Mouse (Mus musculus): Measurements from ENCODE around the gene Olfr924.
"Not testable (repeated sequence)": the region's sequence is repeated elsewhere in the genome, so short reads cannot be mapped to it uniquely, and the experiment has no call there.

Gene Olfr924

GRCm38 (mm10) chr9:38844149-38844548 is at the start of gene Olfr924:
Gene Olfr924 (plus strand): TSS chr9:38844449.
- DNase-seq: no peak

- DNase-seq: no peak
Measured at GRCm38 (mm10) chr9:38805696-38806095, 38.6 kb upstream of the Olfr924 start.

GRCm38 (mm10) chr9:38814314-38814713 is 29.9 kb upstream of the Olfr924 start, which contains the start of gene Olfr922:
Gene Olfr922 (plus strand): TSS chr9:38814614.
- no peak for DNase-seq

GRCm38 (mm10) chr9:38815458-38815986 is 28.7 kb upstream of the Olfr924 start:
- no peak for DNase-seq

- no peak for DNase-seq
Measured at GRCm38 (mm10) chr9:38826245-38826644, 18.0 kb upstream of the Olfr924 start, which contains the start of gene Olfr923. Gene Olfr923 (plus strand): TSS chr9:38826545.

GRCm38 (mm10) chr9:38833027-38833426 is 11.2 kb upstream of the Olfr924 start:
- DNase-seq: no peak

- no peak for DNase-seq
Measured at GRCm38 (mm10) chr9:38854760-38855159, 10.5 kb downstream of the Olfr924 start, which contains the start of gene Olfr26. Gene Olfr26 (plus strand): TSS chr9:38855060.

- not testable (repeated sequence) for DNase-seq
Measured at GRCm38 (mm10) chr9:38874880-38875279, 30.6 kb downstream of the Olfr924 start.

- no peak for DNase-seq
Measured at GRCm38 (mm10) chr9:38876826-38877225, 32.6 kb downstream of the Olfr924 start, which contains the start of gene Olfr926. Gene Olfr926 (plus strand): TSS chr9:38877126.

Measured in kidney, postnatal 14 days (tissue).